Mouse (Mus musculus) forebrain, embryonic 15.5 days (tissue): ENCODE measurements around the gene Rpn2. TPM values are rescaled to one million over a fixed set of nuclear protein-coding genes. Genes with fewer than 3 reads are reported as not detected.

Source experiments
- ATAC-seq: fragments of 200-750 bp; cut with Nextera tagmentation; replicated peaks from 2 replicates; pipeline ENCODE4 v1.8.0; 2017; ENCODE audit warnings: mild to moderate bottlenecking, moderate TSS enrichment, moderate library complexity
- H3K27ac ChIP-seq: fragments of 300-500 bp; sonication (generic); replicated peaks from 2 replicates; pipeline ENCODE4 v1.5.1; 2015; ENCODE audit warnings: mild to moderate bottlenecking, inconsistent platforms
- H3K27me3 ChIP-seq: fragments of 300-500 bp; sonication (generic); 2 replicates; pipeline ENCODE4 v1.6.1; 2015; ENCODE audit warnings: inconsistent platforms
- H3K36me3 ChIP-seq: fragments of 300-500 bp; sonication (generic); 2 replicates; pipeline ENCODE4 v1.6.1; 2015; ENCODE audit warnings: mild to moderate bottlenecking, inconsistent platforms
- H3K4me1 ChIP-seq: fragments of 300-500 bp; sonication (generic); 2 replicates; pipeline ENCODE4 v1.6.1; 2015; ENCODE audit warnings: inconsistent platforms
- H3K4me2 ChIP-seq: fragments of 300-500 bp; sonication (generic); replicated peaks from 2 replicates; pipeline ENCODE4 v1.6.1; 2015; ENCODE audit warnings: mild to moderate bottlenecking, inconsistent platforms
- H3K4me3 ChIP-seq: fragments of 300-500 bp; sonication (generic); 2 replicates; pipeline ENCODE4 v1.5.1; 2015; ENCODE audit warnings: mild to moderate bottlenecking, inconsistent platforms
- H3K9ac ChIP-seq: fragments of 300-500 bp; sonication (generic); replicated peaks from 2 replicates; pipeline ENCODE4 v1.6.1; 2015; ENCODE audit warnings: mild to moderate bottlenecking, inconsistent platforms
- H3K9me3 ChIP-seq: fragments of 300-500 bp; sonication (generic); 2 replicates; pipeline ENCODE4 v1.6.1; 2016; ENCODE audit warnings: inconsistent platforms
- WGBS: fragments of 180-500 bp; shearing (Covaris S2); methylation state at CpG from one replicate; pipeline ENCODE4 v1.1.7; 2015; ENCODE audit warnings: mixed read lengths; 5-methylcytosine and 5-hydroxymethylcytosine counted together
- polyA plus RNA-seq: library from polyadenylated mRNA; unstranded; fragments of >200 nt; fragmentation: Nextera tagmentation; extraction: Ambion mirVana; gene quantifications from 2 replicates; pipeline ENCODE4 v1.2.1, GENCODE M21; 2015

Rpn2 gene
- 184 and 187 TPM in 2 replicates for polyA plus RNA-seq

GRCm38 (mm10) chr2:157278717-157279415 lies at the start of gene Rpn2:
TSS of gene Rpn2 (plus strand) at chr2:157279017.
- under 1% methylated on average over 64 of the region's 64 CpGs for WGBS
- H3K4me1 ChIP-seq = peaks cover 23% of the 10 kb centered on the region
- H3K4me2 ChIP-seq = peak within 1 kb of the TSS; percentile 68
- peak within 1 kb of the TSS; percentile 92 for H3K9ac ChIP-seq
- H3K4me3 ChIP-seq = peak within 1 kb of the TSS; percentile 75
- no peaks in the 10 kb centered on the region for H3K27me3 ChIP-seq
- peaks cover 11% of the 10 kb centered on the region for H3K36me3 ChIP-seq
- H3K27ac ChIP-seq = peak within 1 kb of the TSS; percentile 96
- no peaks in the 10 kb centered on the region for H3K9me3 ChIP-seq
- ATAC-seq = peak; percentile 100

- Histone ChIP-seq H3K27ac (no peak overlapping the region), H3K4me2 (no peak overlapping the region), H3K9ac (no peak overlapping the region), H3K4me1 (no peaks in the 10 kb centered on the region), H3K4me3 (no peak overlapping the region), H3K27me3 (no peaks in the 10 kb centered on the region), H3K9me3 (no peaks in the 10 kb centered on the region), H3K36me3 (no peaks in the 10 kb centered on the region)
- ATAC-seq = no peak
- 84% methylated on average over 8 of the region's 8 CpGs for WGBS
Observed at GRCm38 (mm10) chr2:157235946-157236345, 42.9 kb upstream of the Rpn2 start.

DNA sequence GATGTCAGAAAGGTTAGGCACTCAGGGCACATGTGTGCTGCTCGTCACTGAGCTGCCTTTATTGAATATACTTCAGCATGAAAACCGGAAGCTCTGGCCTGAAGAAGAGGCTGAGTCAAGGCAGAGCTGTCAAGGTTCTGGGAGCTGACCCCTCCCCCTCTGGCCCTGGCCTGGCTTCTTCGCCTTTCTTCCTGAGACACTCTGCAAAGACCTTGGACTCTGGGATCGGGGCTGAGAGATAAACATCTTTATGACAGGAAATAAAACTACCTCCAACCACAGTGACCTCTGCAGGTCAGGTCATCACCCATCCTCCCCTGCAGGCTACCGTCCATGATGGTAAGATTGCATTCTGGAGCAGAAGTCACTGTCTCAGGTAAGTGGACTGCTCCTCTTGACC lies 33.8 kb upstream of the Rpn2 start:
- H3K9ac ChIP-seq = no peak overlapping the region
- H3K4me1 ChIP-seq = no peaks in the 10 kb centered on the region
- H3K27me3 ChIP-seq = no peaks in the 10 kb centered on the region
- H3K36me3 ChIP-seq = no peaks in the 10 kb centered on the region
- no peaks in the 10 kb centered on the region for H3K9me3 ChIP-seq
- no peak for ATAC-seq
- no peak overlapping the region for H3K27ac ChIP-seq
- H3K4me3 ChIP-seq = no peak overlapping the region
- H3K4me2 ChIP-seq = no peak overlapping the region
- WGBS = 67% methylated on average over 5 of the region's 5 CpGs

DNA sequence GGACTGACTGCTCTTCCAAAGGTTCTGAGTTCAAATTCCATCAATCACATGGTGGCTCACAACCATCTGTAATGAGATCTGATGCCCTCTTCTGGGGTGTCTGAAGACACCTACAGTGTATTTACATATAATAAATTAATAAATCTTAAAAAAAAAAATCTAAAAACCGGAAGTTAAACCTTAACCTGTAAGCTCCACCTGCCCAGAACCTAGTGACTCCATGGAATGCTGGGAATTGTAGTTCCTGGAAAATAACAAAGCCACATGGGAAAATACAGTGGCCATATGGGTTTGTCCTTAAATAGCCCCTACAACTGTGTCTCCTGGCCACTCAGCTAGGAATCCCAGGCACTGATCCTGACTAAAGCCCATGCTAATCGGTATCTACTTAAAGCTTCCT lies 33.2 kb upstream of the Rpn2 start:
- Histone ChIP-seq H3K4me1 (no peaks in the 10 kb centered on the region), H3K36me3 (no peaks in the 10 kb centered on the region), H3K4me2 (no peak overlapping the region), H3K9ac (no peak overlapping the region), H3K27ac (no peak overlapping the region), H3K27me3 (no peaks in the 10 kb centered on the region), H3K9me3 (no peaks in the 10 kb centered on the region), H3K4me3 (no peak overlapping the region)
- ATAC-seq = no peak
- 78% methylated on average over 2 of the region's 2 CpGs for WGBS

- no peak overlapping the region for H3K27ac ChIP-seq
- H3K4me1 ChIP-seq = no peaks in the 10 kb centered on the region
- no peaks in the 10 kb centered on the region for H3K9me3 ChIP-seq
- H3K36me3 ChIP-seq = no peaks in the 10 kb centered on the region
- H3K9ac ChIP-seq = no peak overlapping the region
- no peak overlapping the region for H3K4me3 ChIP-seq
- no peaks in the 10 kb centered on the region for H3K27me3 ChIP-seq
- ATAC-seq = no peak
- H3K4me2 ChIP-seq = no peak overlapping the region
Observed at GRCm38 (mm10) chr2:157248111-157248510, 30.7 kb upstream of the Rpn2 start.

GRCm38 (mm10) chr2:157259720-157260119 lies 19.1 kb upstream of the Rpn2 start:
- no peak overlapping the region for H3K9ac ChIP-seq
- H3K27ac ChIP-seq = no peak overlapping the region
- H3K27me3 ChIP-seq = no peaks in the 10 kb centered on the region
- H3K4me3 ChIP-seq = no peak overlapping the region
- H3K4me2 ChIP-seq = no peak overlapping the region
- WGBS = 7% methylated on average over 5 of the region's 5 CpGs
- H3K4me1 ChIP-seq = no peaks in the 10 kb centered on the region
- no peak for ATAC-seq
- no peaks in the 10 kb centered on the region for H3K9me3 ChIP-seq
- H3K36me3 ChIP-seq = no peaks in the 10 kb centered on the region

DNA sequence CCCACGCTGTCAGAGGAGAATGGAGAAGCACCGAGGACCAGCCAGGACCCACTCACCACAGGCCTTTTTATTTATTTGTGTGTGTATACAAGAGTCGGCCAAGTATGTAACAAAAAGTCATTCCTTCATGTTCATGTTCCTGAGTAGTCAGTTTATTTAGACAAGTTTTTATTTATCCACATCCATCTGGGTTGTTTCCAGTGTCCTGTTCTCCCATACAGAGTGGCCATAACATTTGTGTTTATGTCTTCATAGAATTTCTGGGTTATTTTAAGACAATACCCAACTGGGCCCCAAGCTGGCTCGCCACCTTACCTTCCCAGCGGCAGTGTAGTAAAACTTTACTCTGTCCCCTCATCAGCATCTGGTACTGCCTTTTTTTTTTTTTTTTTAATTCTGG lies 16.9 kb upstream of the Rpn2 start:
- ATAC-seq = no peak
- H3K4me1 ChIP-seq = no peaks in the 10 kb centered on the region
- WGBS = 85% methylated on average over 5 of the region's 5 CpGs
- no peaks in the 10 kb centered on the region for H3K9me3 ChIP-seq
- H3K27ac ChIP-seq = no peak overlapping the region
- no peaks in the 10 kb centered on the region for H3K27me3 ChIP-seq
- no peaks in the 10 kb centered on the region for H3K36me3 ChIP-seq
- H3K4me3 ChIP-seq = no peak overlapping the region
- no peak overlapping the region for H3K4me2 ChIP-seq
- no peak overlapping the region for H3K9ac ChIP-seq

DNA sequence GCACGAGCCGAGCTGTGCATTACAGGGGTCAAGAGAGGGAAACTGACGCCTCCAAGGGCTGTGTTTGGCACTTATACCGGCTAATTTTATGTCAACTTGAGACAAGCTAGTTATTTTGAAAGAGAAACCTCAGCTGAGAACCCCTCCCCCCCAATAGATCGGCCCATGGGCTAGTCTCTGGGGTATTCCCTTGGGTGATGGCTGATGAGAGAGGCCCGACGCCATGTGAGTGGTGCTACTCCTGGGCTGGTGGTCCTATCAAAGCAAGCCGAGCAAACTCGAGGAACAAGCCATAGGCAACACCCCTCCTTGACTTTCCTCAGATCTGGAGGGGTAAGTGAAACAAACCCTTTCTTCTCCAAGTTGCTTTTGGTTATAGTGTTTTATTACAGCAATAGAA lies 16.3 kb upstream of the Rpn2 start:
- H3K27me3 ChIP-seq = no peaks in the 10 kb centered on the region
- H3K9ac ChIP-seq = no peak overlapping the region
- ATAC-seq = no peak
- H3K4me3 ChIP-seq = no peak overlapping the region
- H3K27ac ChIP-seq = no peak overlapping the region
- no peak overlapping the region for H3K4me2 ChIP-seq
- WGBS = 74% methylated on average over 9 of the region's 9 CpGs
- H3K9me3 ChIP-seq = no peaks in the 10 kb centered on the region
- H3K4me1 ChIP-seq = no peaks in the 10 kb centered on the region
- H3K36me3 ChIP-seq = no peaks in the 10 kb centered on the region

DNA sequence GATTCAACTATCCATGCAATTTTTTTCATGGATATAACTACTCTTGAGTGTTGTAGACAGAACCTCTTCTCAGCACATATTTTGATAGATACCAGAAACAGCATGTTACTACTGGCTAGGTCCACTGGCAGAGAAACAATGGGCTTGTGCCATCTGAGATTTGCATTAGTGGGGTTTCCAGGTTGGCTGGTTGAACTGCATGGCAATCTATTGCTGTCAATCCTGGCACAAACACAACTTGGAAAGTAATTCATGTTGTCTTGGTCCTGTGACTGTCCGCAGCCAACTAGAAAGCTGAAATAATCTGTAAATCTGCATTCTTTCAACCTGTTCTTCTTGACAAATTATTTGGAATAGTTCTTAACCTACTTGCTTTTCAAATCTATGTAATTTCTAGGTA lies 15.7 kb upstream of the Rpn2 start:
- no peak overlapping the region for H3K9ac ChIP-seq
- H3K36me3 ChIP-seq = no peaks in the 10 kb centered on the region
- no peak overlapping the region for H3K27ac ChIP-seq
- H3K4me1 ChIP-seq = no peaks in the 10 kb centered on the region
- no peak for ATAC-seq
- H3K9me3 ChIP-seq = no peaks in the 10 kb centered on the region
- H3K27me3 ChIP-seq = no peaks in the 10 kb centered on the region
- H3K4me3 ChIP-seq = no peak overlapping the region
- no peak overlapping the region for H3K4me2 ChIP-seq
- 83% methylated on average over 1 of the region's 1 CpGs for WGBS

DNA sequence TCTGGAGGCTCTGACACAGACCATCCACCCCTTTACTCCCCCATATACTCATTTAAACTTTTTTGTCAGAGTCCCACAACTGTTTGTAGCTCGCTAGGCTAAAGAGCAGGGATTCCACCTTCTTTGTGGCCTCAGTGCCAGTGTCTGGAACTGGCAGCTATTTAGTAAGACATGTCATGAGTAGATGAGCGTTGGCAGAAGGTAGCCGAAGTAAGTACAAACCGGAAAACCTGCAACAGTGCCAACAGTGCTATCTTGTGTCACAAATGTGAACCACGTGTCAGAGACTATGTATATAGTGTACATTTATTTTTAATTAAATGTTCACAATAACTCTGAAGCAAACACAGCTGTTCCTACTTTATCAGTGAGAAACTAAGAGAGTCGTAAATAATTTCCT lies 15.0 kb upstream of the Rpn2 start:
- Histone ChIP-seq H3K4me1 (no peaks in the 10 kb centered on the region), H3K4me2 (no peak overlapping the region), H3K36me3 (no peaks in the 10 kb centered on the region), H3K9me3 (no peaks in the 10 kb centered on the region), H3K9ac (no peak overlapping the region), H3K27ac (no peak overlapping the region), H3K27me3 (no peaks in the 10 kb centered on the region), H3K4me3 (no peak overlapping the region)
- WGBS = 70% methylated on average over 6 of the region's 6 CpGs
- no peak for ATAC-seq

DNA sequence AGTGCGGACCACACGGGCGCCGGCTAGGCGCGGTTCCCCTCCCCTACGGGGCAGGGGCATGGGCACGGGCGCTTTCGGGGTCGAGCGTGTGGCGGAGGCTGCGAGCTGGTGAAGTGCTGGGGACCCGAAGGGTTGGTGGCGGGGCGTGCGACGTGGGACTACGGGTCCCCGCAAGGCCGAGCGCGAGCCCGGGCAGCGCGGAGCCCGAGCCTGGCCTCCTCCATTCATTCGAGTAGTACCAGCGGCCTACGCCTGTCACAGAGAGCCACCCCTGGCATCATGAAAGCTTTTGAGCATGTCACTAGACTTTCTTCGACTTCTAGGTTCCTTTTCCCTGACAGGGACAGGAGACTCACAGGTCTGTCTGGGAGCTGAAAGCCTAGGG lies 591 bp downstream of the Rpn2 start, which contains the start of gene Mroh8:
Gene Mroh8, minus strand, starts transcription at position 134 of the 385 bp plus-strand sequence.
- Histone ChIP-seq H3K4me3 (peak within 1 kb of the TSS; percentile 75), H3K4me2 (peak within 1 kb of the TSS; percentile 68), H3K4me1 (peaks cover 23% of the 10 kb centered on the region), H3K36me3 (peaks cover 13% of the 10 kb centered on the region), H3K27ac (peak within 1 kb of the TSS; percentile 96), H3K9ac (peak within 1 kb of the TSS; percentile 92), H3K9me3 (no peaks in the 10 kb centered on the region), H3K27me3 (no peaks in the 10 kb centered on the region)
- ATAC-seq = peak; percentile 65
- under 1% methylated on average over 32 of the region's 32 CpGs for WGBS

- H3K4me3 ChIP-seq = no peak overlapping the region
- H3K27me3 ChIP-seq = no peaks in the 10 kb centered on the region
- H3K27ac ChIP-seq = no peak overlapping the region
- H3K4me2 ChIP-seq = no peak overlapping the region
- no peaks in the 10 kb centered on the region for H3K9me3 ChIP-seq
- H3K36me3 ChIP-seq = peaks cover 34% of the 10 kb centered on the region
- H3K9ac ChIP-seq = no peak overlapping the region
- no peak for ATAC-seq
- WGBS = 96% methylated on average over 6 of the region's 6 CpGs
- peaks cover 24% of the 10 kb centered on the region for H3K4me1 ChIP-seq
Observed at GRCm38 (mm10) chr2:157283321-157283720, 4.5 kb downstream of the Rpn2 start.

GRCm38 (mm10) chr2:157287542-157287941 lies 8.7 kb downstream of the Rpn2 start:
- no peak overlapping the region for H3K27ac ChIP-seq

More at GRCm38 (mm10) chr2:157287542-157287941, 8.7 kb downstream of the Rpn2 start:
- Histone ChIP-seq H3K27me3 (no peaks in the 10 kb centered on the region), H3K4me2 (no peak overlapping the region), H3K9me3 (no peaks in the 10 kb centered on the region), H3K4me1 (peaks cover 4% of the 10 kb centered on the region; the same call in 1 of the 2 replicates), H3K36me3 (peaks cover 64% of the 10 kb centered on the region), H3K4me3 (no peak overlapping the region), H3K9ac (no peak overlapping the region)
- 15% methylated on average over 3 of the region's 3 CpGs for WGBS
- ATAC-seq = 0 out of 2 replicates have a peak, but pooled peaks have one; percentile 41
